Mouse (Mus musculus) bone marrow macrophage, adult 2 months (primary cell): ENCODE measurements around the gene Gba2.

Experiments
- CTCF ChIP-seq: IDR thresholded peaks from 2 replicates; pipeline ENCODE4 v1.5.1; 2012; ENCODE audit warnings: low read depth, mild to moderate bottlenecking, low read length, moderate library complexity
- POLR2A ChIP-seq: IDR thresholded peaks from 2 replicates; pipeline ENCODE4 v1.6.1; 2012; ENCODE audit warnings: mild to moderate bottlenecking, low read depth, low read length, borderline replicate concordance

- no peak for TF ChIP-seq POLR2A
- TF ChIP-seq CTCF, result no peak
These were observed 7.0 kb upstream of the Gba2 start for GRCm38 (mm10) chr4:43585682-43586081.
